Mouse (Mus musculus): ENCODE results near the gene Wdr19.
"Not testable (repeated sequence)": the region's sequence is repeated elsewhere in the genome, so short reads cannot be mapped to it uniquely, and the experiment has no call there.

Wdr19 gene

GRCm38 (mm10) chr5:65298167-65298950, 98.9 kb downstream of the Wdr19 start:
- no peak for DNase-seq (ENCODE audit: low spot score in 2 of 2)

- DNase-seq (ENCODE audit: low spot score in 2 of 2): not testable (repeated sequence)
These were observed 100.1 kb downstream of the Wdr19 start for GRCm38 (mm10) chr5:65299623-65300022.

- DNase-seq (ENCODE audit: low spot score in 2 of 2): no peak
These were observed 100.6 kb downstream of the Wdr19 start for GRCm38 (mm10) chr5:65300121-65300520.

- DNase-seq (ENCODE audit: low spot score in 2 of 2): no peak
These were observed 106.0 kb downstream of the Wdr19 start for GRCm38 (mm10) chr5:65305516-65305915.

GRCm38 (mm10) chr5:65308208-65308607, 108.7 kb downstream of the Wdr19 start:
- DNase-seq (ENCODE audit: low spot score in 2 of 2): no peak

- DNase-seq (ENCODE audit: low spot score in 2 of 2): no peak
These were observed 109.4 kb downstream of the Wdr19 start for GRCm38 (mm10) chr5:65308866-65309265.
